Mouse (Mus musculus) C3H10T1/2 (cell line): ENCODE measurements around the gene Cap2. TPM values are rescaled to one million over a fixed set of nuclear protein-coding genes. Genes with fewer than 3 reads are reported as not detected.

ENCODE experiments used
- polyA plus RNA-seq, 2 experiments: library from polyadenylated mRNA; unstranded; fragments of >200 nt; fragmentation: generic; extraction: Trizol; gene quantifications; one replicate each; pipeline ENCODE4 v1.2.1; 2012; ENCODE audit warnings: missing spikeins in 2 of 2

The Cap2 gene
- polyA plus RNA-seq = not detected

GRCm38 (mm10) chr13:46501800-46502389, at the start of gene Cap2:
Cap2 (plus strand) TSS chr13:46501848.

GRCm38 (mm10) chr13:46669048-46669619, 167.5 kb downstream of the Cap2 start, which contains the start of gene Fam8a1:
Fam8a1 (plus strand) TSS chr13:46669522.

Other genes starting within 250 kb of the Cap2 start
- not detected for gene Stmnd1, start 228.1 kb upstream of the Cap2 start, polyA plus RNA-seq
- gene Rbm24, start 83.4 kb upstream of the Cap2 start, polyA plus RNA-seq = not detected
- gene Fam8a1, start 167.7 kb downstream of the Cap2 start, polyA plus RNA-seq = 1 to 10 TPM; 1.3 to 8.3 TPM
- gene Nup153, start 226.1 kb downstream of the Cap2 start, polyA plus RNA-seq = 1 to 10 TPM; 1.0 to 6.9 TPM